ENCODE assay signal across 15 mouse cellular contexts in genomic region chr1:154995778-154996390, GRCm38 (mm10).
DNase-seq lines count a peak whose midpoint lies in the region; ATAC-seq and TF ChIP-seq lines count a peak whose summit lies in the region.
"Had no signal": no experiment of that assay in that cellular context is flagged by ENCODE, and none has a peak within 500 bp of the region (broad histone marks: within the 10 kb centered on the region; RNA-seq: fewer than 3 reads in every experiment).

No protein-coding gene starts in this region.

- H3K36me3 ChIP-seq in embryonic facial prominence, embryonic 12.5 days, result no peaks in the 10 kb centered on the region
- no peaks in the 10 kb centered on the region for H3K36me3 ChIP-seq in forebrain, postnatal 0 days (ENCODE audit: insufficient read depth)
- H3K36me3 ChIP-seq in midbrain, embryonic 15.5 days (replicated peaks), result no peaks in the 10 kb centered on the region

- no peak overlapping the region for H3K4me2 ChIP-seq in embryonic facial prominence, embryonic 12.5 days (replicated peaks)
- H3K4me2 ChIP-seq in forebrain, postnatal 0 days (ENCODE audit: low read depth), result no peak overlapping the region
- H3K4me2 ChIP-seq in midbrain, embryonic 15.5 days, result no peak overlapping the region
- H3K4me2 ChIP-seq: liver, embryonic 11.5 days had no signal

- H3K27me3 ChIP-seq in embryonic facial prominence, embryonic 12.5 days, result no peaks in the 10 kb centered on the region
- H3K27me3 ChIP-seq in forebrain, postnatal 0 days (ENCODE audit: insufficient read depth, low read length), result no peaks in the 10 kb centered on the region
- H3K27me3 ChIP-seq in midbrain, embryonic 15.5 days (replicated peaks), result no peaks in the 10 kb centered on the region

- H3K4me1 ChIP-seq in embryonic facial prominence, embryonic 12.5 days, result peaks cover 10% of the 10 kb centered on the region; the same call in 1 of the 2 replicates
- H3K4me1 ChIP-seq in forebrain, postnatal 0 days (ENCODE audit: insufficient read depth), result peaks cover 16% of the 10 kb centered on the region; the same call in 1 of the 2 replicates
- H3K4me1 ChIP-seq in midbrain, embryonic 15.5 days, result peaks cover 17% of the 10 kb centered on the region
- H3K4me1 ChIP-seq in lung, adult 2 months (ENCODE audit: control insufficient read depth, insufficient read depth, low read length), result no peaks in the 10 kb centered on the region

- H3K9ac ChIP-seq in embryonic facial prominence, embryonic 12.5 days, result no peak overlapping the region
- H3K9ac ChIP-seq in forebrain, postnatal 0 days, result no peak overlapping the region
- H3K9ac ChIP-seq in midbrain, embryonic 15.5 days, result no peak overlapping the region

- 61% methylated on average over 9 of the region's 9 CpGs for WGBS in embryonic facial prominence, embryonic 12.5 days
- 57% methylated on average over 9 of the region's 9 CpGs for WGBS in forebrain, postnatal 0 days
- WGBS in midbrain, embryonic 15.5 days, result 66% methylated on average over 9 of the region's 9 CpGs
- 75% methylated on average over 9 of the region's 9 CpGs for WGBS in lung, adult 2 months

- H3K27ac ChIP-seq in embryonic facial prominence, embryonic 12.5 days, result no peak overlapping the region
- H3K27ac ChIP-seq in forebrain, postnatal 0 days (ENCODE audit: low read depth, low read length), result no peak overlapping the region
- H3K27ac ChIP-seq in midbrain, embryonic 15.5 days, result no peak overlapping the region

- DNase-seq in heart, adult 11 months, result peak; percentile 76
- DNase-seq in heart, adult 18-20 months, result no peak
- DNase-seq in forebrain, postnatal 0 days, result no peak
- no peak for DNase-seq in lung, adult 2 months
- DNase-seq in kidney, postnatal 36 days, result no peak
- DNase-seq: cerebellum, postnatal 36 days; heart, postnatal 14 days; kidney, postnatal 4 days; thymus, postnatal 36 days had no signal

- no peak overlapping the region for H3K4me3 ChIP-seq in embryonic facial prominence, embryonic 12.5 days
- H3K4me3 ChIP-seq in forebrain, postnatal 0 days (ENCODE audit: low read depth, low read length), result no peak overlapping the region
- H3K4me3 ChIP-seq in midbrain, embryonic 15.5 days, result no peak overlapping the region
- H3K4me3 ChIP-seq in lung, adult 2 months (replicated peaks; ENCODE audit: extremely low read depth, low read depth, low read length), result no peak overlapping the region

- no peak for TF ChIP-seq CTCF in forebrain, postnatal 0 days (IDR thresholded peaks at IDR 0.05; ENCODE audit: low read depth)
- TF ChIP-seq CTCF in lung, adult 2 months (IDR thresholded peaks at IDR 0.05; ENCODE audit: insufficient read depth, low read length), result no peak

- H3K9me3 ChIP-seq in embryonic facial prominence, embryonic 12.5 days, result no peaks in the 10 kb centered on the region
- no peaks in the 10 kb centered on the region for H3K9me3 ChIP-seq in forebrain, postnatal 0 days (ENCODE audit: low read length)
- no peaks in the 10 kb centered on the region for H3K9me3 ChIP-seq in midbrain, embryonic 15.5 days

- 0 out of 2 replicates have a peak, but pooled peaks have one; percentile 28 for ATAC-seq in embryonic facial prominence, embryonic 12.5 days (ENCODE audit: insufficient number of reproducible peaks, insufficient read depth, low FRiP score, low TSS enrichment)
- peak; percentile 34; the same call in 1 of the 2 replicates for ATAC-seq in forebrain, postnatal 0 days
- ATAC-seq in midbrain, embryonic 15.5 days (replicated peaks), result peak; percentile 33; the same call in 1 of the 2 replicates
- ATAC-seq: activated CD4-positive, CD25-positive, alpha-beta regulatory T cell, adult 4 months; CD4-positive, CD25-positive, alpha-beta regulatory T cell, adult 4 months; intestine, postnatal 0 days had no signal

- no peak for TF ChIP-seq POLR2A in lung, adult 2 months (IDR thresholded peaks at IDR 0.05; ENCODE audit: borderline replicate concordance, extremely low read depth, low read depth, low read length)
